Mouse (Mus musculus) E14TG2a.4 (cell line): ENCODE data around the gene Ppp6r2.

Experiments
- CTCF ChIP-seq: conservative IDR thresholded peaks from 2 replicates; pipeline ENCODE4 v1.5.1; 2014; ENCODE audit warnings: low read length
- NANOG ChIP-seq: IDR thresholded peaks from 2 replicates; pipeline ENCODE4 v1.6.1; 2014; ENCODE audit warnings: borderline replicate concordance, low read length, mixed read lengths

DNA sequence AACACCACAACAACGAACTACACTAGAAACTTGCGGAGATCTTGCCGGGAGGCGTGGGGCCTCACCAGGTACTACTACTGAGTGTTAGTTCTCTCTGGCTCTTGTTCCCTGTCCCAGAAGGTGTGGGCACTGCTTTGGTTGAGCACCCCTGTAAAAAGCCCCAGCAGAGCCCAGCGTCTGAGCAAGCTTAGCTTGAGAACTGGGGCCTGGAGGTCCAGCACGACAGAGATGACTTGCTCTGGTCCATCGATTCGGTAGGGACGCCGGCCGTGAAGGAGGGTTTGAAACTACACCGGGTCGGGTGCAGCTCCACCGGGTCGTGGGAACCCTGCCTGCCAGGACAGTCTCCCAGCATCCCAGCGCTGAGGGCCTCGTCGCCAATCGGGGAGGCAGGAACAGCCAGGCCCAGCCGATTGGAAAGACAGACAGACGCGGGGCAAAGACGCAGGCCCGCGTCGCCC is 31.2 kb upstream of the Ppp6r2 start:
- TF ChIP-seq CTCF (no peak), NANOG (no peak)
